Mouse (Mus musculus): ENCODE measurements at regions not wholly inside any gene's neighbourhood (a gene's known extent, or its start where the extent isn't known, plus 50 kb on each side); places are given as distances from the start of the nearest gene placed in this dataset.

DNA sequence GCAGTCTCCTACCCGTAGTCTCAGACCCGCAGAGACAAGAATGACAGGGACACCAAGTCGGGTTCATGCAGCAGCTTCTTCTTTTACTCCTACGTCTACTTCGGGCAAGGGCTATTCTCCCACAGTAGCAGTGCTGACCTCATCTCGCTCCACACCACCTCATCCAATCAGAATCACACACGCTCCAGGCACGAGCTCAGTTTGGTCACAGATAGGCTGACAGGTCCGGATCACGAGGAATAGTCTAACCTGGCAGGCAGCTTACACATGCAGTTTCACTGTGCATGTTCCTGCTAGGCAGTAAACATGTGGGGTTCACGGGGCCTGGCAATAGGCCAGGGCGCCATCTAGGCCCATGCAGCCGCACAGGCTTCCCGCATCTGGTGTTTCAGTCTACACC lies 260.7 kb upstream of the Hs3st1 start:
- Histone ChIP-seq H3K4me1 (ENCODE audit: control insufficient read depth, insufficient read depth, low read length) (no peaks in the 10 kb centered on the region), H3K4me2 (ENCODE audit: low read depth, low read length) (no peak overlapping the region), H3K36me3 (ENCODE audit: control insufficient read depth, insufficient read depth, low read length) (no peaks in the 10 kb centered on the region), H3K9ac (replicated peaks; ENCODE audit: low read depth, low read length) (no peak overlapping the region), H3K27me3 (ENCODE audit: control insufficient read depth, insufficient read depth, low read length) (no peaks in the 10 kb centered on the region), H3K4me3 (ENCODE audit: low read depth, low read length) (no peak overlapping the region), H3K27ac (ENCODE audit: low read depth, low read length) (no peak overlapping the region), H3K9me3 (ENCODE audit: control insufficient read depth, low read length) (no peaks in the 10 kb centered on the region)
- no peak for ATAC-seq (ENCODE audit: low read depth)
- 88% methylated on average over 14 of the region's 14 CpGs for WGBS

DNA sequence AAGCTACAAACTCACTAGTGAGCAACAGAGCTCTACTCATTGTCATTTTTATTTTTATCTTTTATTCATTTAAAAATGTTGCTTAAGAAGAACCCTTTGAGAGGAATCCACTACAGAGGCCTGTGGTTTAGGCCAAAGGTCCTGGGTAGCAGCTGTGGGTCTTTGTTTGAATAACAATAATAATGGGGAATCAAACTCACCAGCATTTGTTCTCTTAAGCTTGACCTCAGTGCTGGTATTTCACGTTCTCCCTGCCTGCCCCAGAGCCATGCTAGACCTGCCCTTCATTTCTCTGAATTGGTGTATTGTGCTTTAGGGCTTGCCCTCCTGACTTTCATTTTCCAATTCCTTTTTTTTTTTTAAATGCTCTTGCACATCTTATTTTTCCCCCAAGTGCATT lies 232.8 kb upstream of the Hs3st1 start:
- no peak overlapping the region for H3K9ac ChIP-seq (replicated peaks; ENCODE audit: low read depth, low read length)
- no peak for ATAC-seq (ENCODE audit: low read depth)
- no peaks in the 10 kb centered on the region for H3K36me3 ChIP-seq (ENCODE audit: control insufficient read depth, insufficient read depth, low read length)
- no peak overlapping the region for H3K4me3 ChIP-seq (ENCODE audit: low read depth, low read length)
- H3K27me3 ChIP-seq (ENCODE audit: control insufficient read depth, insufficient read depth, low read length): no peaks in the 10 kb centered on the region
- H3K4me1 ChIP-seq (ENCODE audit: control insufficient read depth, insufficient read depth, low read length): no peaks in the 10 kb centered on the region
- no peak overlapping the region for H3K4me2 ChIP-seq (ENCODE audit: low read depth, low read length)
- H3K27ac ChIP-seq (ENCODE audit: low read depth, low read length): no peak overlapping the region
- no peaks in the 10 kb centered on the region for H3K9me3 ChIP-seq (ENCODE audit: control insufficient read depth, low read length)
- WGBS: 5% methylated on average over 1 of the region's 1 CpGs

DNA sequence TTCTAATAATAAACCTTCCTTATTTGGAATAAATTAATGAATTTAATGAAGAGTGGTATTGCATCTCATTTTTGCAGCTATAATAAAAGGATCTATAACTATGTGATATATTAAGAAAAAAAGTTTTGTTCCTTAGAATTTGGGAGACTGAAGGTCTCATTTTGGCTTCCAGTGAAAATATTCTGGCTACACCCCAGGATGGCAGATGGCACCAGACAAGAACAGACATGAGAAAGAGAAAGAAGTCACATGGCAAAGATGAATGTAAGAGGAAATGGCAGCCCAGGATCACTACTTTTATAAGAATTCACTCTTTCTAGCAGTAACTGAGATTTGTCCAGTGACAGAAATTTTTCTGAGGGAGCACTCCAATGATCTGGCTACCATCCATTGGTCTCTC lies 209.1 kb upstream of the Hs3st1 start:
- Histone ChIP-seq H3K4me1 (ENCODE audit: control insufficient read depth, insufficient read depth, low read length) (no peaks in the 10 kb centered on the region), H3K27ac (ENCODE audit: low read depth, low read length) (no peak overlapping the region), H3K9ac (replicated peaks; ENCODE audit: low read depth, low read length) (no peak overlapping the region), H3K36me3 (ENCODE audit: control insufficient read depth, insufficient read depth, low read length) (no peaks in the 10 kb centered on the region), H3K27me3 (ENCODE audit: control insufficient read depth, insufficient read depth, low read length) (no peaks in the 10 kb centered on the region), H3K4me2 (ENCODE audit: low read depth, low read length) (no peak overlapping the region), H3K9me3 (ENCODE audit: control insufficient read depth, low read length) (no peaks in the 10 kb centered on the region), H3K4me3 (ENCODE audit: low read depth, low read length) (no peak overlapping the region)
- no peak for ATAC-seq (ENCODE audit: low read depth)

DNA sequence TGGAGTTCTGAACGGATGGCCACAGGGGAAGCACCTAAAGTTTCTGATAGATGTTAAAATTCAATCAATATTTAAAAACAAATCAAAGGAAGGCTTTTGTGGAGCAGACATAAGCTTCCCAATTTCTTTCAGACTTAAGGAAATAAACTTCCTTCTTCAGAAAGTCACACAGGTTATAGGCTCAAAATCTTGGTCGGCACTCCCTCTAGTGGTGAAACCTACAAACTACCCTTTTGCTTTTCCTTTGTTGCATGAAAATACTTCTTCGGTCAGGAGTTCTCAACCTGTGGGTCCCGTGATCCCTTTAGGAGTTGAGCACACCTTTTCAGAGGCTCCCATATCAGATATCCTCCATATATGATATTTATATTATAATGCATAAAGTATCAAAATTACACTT lies 205.7 kb upstream of the Hs3st1 start:
- Histone ChIP-seq H3K36me3 (ENCODE audit: control insufficient read depth, insufficient read depth, low read length) (no peaks in the 10 kb centered on the region), H3K27me3 (ENCODE audit: control insufficient read depth, insufficient read depth, low read length) (no peaks in the 10 kb centered on the region), H3K9me3 (ENCODE audit: control insufficient read depth, low read length) (no peaks in the 10 kb centered on the region), H3K4me1 (ENCODE audit: control insufficient read depth, insufficient read depth, low read length) (no peaks in the 10 kb centered on the region), H3K9ac (replicated peaks; ENCODE audit: low read depth, low read length) (no peak overlapping the region), H3K4me3 (ENCODE audit: low read depth, low read length) (no peak overlapping the region), H3K27ac (ENCODE audit: low read depth, low read length) (no peak overlapping the region), H3K4me2 (ENCODE audit: low read depth, low read length) (no peak overlapping the region)
- 38% methylated on average over 4 of the region's 4 CpGs for WGBS
- ATAC-seq (ENCODE audit: low read depth): no peak

DNA sequence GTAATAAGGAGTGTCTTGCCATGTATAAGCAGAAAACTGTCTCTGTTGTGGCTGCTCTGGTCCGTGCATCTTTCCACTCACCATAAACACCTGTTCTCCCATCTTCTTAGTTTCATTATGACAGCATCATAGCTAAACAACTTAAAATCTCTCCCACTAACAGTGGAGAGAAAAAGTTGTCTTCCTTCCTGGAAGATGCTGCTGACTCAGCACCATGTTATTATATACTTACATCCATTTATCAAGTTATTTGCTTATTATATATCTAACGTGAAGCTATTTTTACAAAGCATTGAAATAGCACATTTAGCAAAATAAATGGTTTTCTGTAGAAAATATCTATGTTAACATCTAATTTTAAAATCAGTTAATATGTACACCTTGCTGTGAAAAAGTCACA lies 180.3 kb upstream of the Hs3st1 start:
- Histone ChIP-seq H3K9ac (replicated peaks; ENCODE audit: low read depth, low read length) (no peak overlapping the region), H3K9me3 (ENCODE audit: control insufficient read depth, low read length) (no peaks in the 10 kb centered on the region), H3K27me3 (ENCODE audit: control insufficient read depth, insufficient read depth, low read length) (no peaks in the 10 kb centered on the region), H3K4me3 (ENCODE audit: low read depth, low read length) (no peak overlapping the region), H3K27ac (ENCODE audit: low read depth, low read length) (no peak overlapping the region), H3K4me1 (ENCODE audit: control insufficient read depth, insufficient read depth, low read length) (no peaks in the 10 kb centered on the region), H3K36me3 (ENCODE audit: control insufficient read depth, insufficient read depth, low read length) (no peaks in the 10 kb centered on the region), H3K4me2 (ENCODE audit: low read depth, low read length) (no peak overlapping the region)
- ATAC-seq (ENCODE audit: low read depth): no peak
- 89% methylated on average over 2 of the region's 2 CpGs for WGBS

DNA sequence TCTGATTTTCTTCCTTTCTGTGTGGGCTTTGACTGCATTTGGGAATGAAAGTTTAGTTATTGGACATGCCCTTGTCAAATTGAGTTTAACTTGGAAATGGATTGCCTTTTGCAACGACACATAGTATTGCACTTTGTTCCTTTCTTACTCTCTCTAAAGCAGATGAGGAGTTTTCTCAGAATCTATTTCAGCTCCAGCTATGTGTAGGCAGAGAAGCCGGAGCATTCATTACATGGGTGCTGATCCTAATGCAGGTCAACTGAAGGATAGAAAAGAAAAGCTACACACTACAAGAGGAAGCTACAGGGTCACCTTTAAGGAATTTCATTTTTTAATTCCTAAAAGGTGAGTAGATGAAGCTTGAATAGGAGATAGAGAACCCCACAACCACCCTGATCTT lies 176.6 kb upstream of the Hs3st1 start:
- H3K27ac ChIP-seq (ENCODE audit: low read depth, low read length): no peak overlapping the region
- no peaks in the 10 kb centered on the region for H3K9me3 ChIP-seq (ENCODE audit: control insufficient read depth, low read length)
- no peak overlapping the region for H3K4me2 ChIP-seq (ENCODE audit: low read depth, low read length)
- 84% methylated on average over 2 of the region's 2 CpGs for WGBS
- H3K4me3 ChIP-seq (ENCODE audit: low read depth, low read length): no peak overlapping the region
- no peaks in the 10 kb centered on the region for H3K27me3 ChIP-seq (ENCODE audit: control insufficient read depth, insufficient read depth, low read length)
- no peak for ATAC-seq (ENCODE audit: low read depth)
- no peaks in the 10 kb centered on the region for H3K36me3 ChIP-seq (ENCODE audit: control insufficient read depth, insufficient read depth, low read length)
- H3K9ac ChIP-seq (replicated peaks; ENCODE audit: low read depth, low read length): no peak overlapping the region
- no peaks in the 10 kb centered on the region for H3K4me1 ChIP-seq (ENCODE audit: control insufficient read depth, insufficient read depth, low read length)

DNA sequence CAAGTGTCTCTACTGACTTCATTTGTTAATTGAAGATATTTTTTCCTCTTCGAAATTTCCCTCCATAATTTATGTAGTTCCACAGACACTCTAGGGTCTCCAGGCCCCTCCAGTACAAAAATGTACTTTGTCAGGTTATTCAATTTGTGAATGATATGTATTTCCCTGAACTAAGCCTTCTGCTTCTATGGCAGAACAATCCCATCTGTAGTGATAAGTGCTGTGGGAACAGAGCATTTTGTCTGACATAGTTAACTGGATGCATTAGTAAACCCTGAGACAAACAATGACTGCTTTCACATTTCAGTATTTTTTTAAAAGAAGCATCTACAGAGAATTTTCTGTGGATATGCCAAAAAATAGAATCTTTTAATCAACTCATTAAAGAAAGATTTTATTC lies 154.1 kb upstream of the Hs3st1 start:
- Histone ChIP-seq H3K4me2 (ENCODE audit: low read depth, low read length) (no peak overlapping the region), H3K9ac (replicated peaks; ENCODE audit: low read depth, low read length) (no peak overlapping the region), H3K4me3 (ENCODE audit: low read depth, low read length) (no peak overlapping the region), H3K4me1 (ENCODE audit: control insufficient read depth, insufficient read depth, low read length) (no peaks in the 10 kb centered on the region), H3K9me3 (ENCODE audit: control insufficient read depth, low read length) (no peaks in the 10 kb centered on the region), H3K27ac (ENCODE audit: low read depth, low read length) (no peak overlapping the region), H3K36me3 (ENCODE audit: control insufficient read depth, insufficient read depth, low read length) (no peaks in the 10 kb centered on the region), H3K27me3 (ENCODE audit: control insufficient read depth, insufficient read depth, low read length) (no peaks in the 10 kb centered on the region)
- no peak for ATAC-seq (ENCODE audit: low read depth)
- WGBS: 77% methylated on average over 1 of the region's 1 CpGs

DNA sequence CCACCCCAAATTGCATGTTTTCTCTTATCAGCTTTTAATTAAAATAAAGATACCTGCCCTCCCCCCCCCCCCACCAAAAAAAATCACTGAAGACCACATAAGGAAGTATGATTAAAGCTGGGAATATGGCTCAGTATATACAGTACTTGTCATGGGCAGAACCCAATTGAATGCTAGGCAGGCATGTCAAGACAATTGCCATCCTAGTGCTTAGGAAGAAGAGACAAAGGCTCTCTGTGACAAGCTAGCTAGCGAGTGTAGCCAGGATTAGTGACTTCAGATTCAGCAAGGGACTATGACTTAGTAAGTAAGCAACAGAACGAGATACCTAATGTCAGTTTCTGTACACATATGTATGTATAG lies 116.4 kb upstream of the Hs3st1 start:
- H3K4me3 ChIP-seq (ENCODE audit: low read depth, low read length): no peak overlapping the region
- H3K27ac ChIP-seq (ENCODE audit: low read depth, low read length): no peak overlapping the region
- no peaks in the 10 kb centered on the region for H3K4me1 ChIP-seq (ENCODE audit: control insufficient read depth, insufficient read depth, low read length)
- H3K4me2 ChIP-seq (ENCODE audit: low read depth, low read length): no peak overlapping the region
- ATAC-seq (ENCODE audit: low read depth): no peak
- H3K27me3 ChIP-seq (ENCODE audit: control insufficient read depth, insufficient read depth, low read length): no peaks in the 10 kb centered on the region
- WGBS: 74% methylated on average over 2 of the region's 2 CpGs
- H3K9me3 ChIP-seq (ENCODE audit: control insufficient read depth, low read length): no peaks in the 10 kb centered on the region
- H3K9ac ChIP-seq (replicated peaks; ENCODE audit: low read depth, low read length): no peak overlapping the region
- no peaks in the 10 kb centered on the region for H3K36me3 ChIP-seq (ENCODE audit: control insufficient read depth, insufficient read depth, low read length)

DNA sequence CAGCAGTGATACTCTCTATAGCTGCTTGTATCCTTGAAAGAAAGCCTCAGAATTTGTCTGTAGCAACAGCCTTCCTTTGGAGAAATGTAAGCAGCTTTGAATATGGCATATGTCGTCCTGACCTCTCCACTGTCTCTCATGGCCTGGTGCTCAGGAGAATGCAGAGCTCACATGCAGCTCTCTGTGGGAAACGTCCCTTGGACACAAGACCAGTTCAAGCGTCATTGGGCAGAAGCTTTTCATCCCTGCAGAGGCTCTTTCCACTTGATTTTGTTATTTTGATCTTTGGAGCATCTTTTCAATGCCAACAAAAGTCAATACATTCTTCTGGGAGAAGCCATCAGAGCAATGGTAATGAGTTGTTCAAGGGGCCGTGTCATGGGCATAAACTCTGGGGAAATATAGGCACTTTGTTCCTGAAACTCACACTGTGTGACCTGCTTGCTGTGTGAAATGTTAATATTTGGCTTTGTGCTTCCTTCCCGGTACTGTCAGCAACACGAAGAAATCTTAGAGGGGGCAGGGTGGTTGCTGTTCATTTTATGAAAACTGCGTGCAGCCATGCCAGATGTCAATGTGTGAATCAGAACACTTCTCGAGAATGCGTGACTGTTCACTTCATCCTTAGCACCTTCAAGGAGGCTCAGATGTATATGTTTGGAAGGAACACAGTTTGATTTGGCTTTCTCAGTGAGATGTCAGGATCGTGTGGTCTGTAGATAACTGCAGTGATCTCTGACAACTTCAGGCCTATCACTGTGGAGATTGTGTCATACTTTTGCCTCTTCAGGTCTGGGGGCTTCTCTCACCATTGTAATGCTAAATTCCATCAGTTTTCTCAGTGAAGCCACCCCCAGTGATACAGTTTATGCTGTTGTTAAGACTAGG lies 115.8 kb upstream of the Hs3st1 start:
- Histone ChIP-seq H3K4me3 (ENCODE audit: low read depth, low read length) (no peak overlapping the region), H3K4me2 (ENCODE audit: low read depth, low read length) (no peak overlapping the region), H3K9me3 (ENCODE audit: control insufficient read depth, low read length) (no peaks in the 10 kb centered on the region), H3K9ac (replicated peaks; ENCODE audit: low read depth, low read length) (no peak overlapping the region), H3K27ac (ENCODE audit: low read depth, low read length) (no peak overlapping the region), H3K4me1 (ENCODE audit: control insufficient read depth, insufficient read depth, low read length) (no peaks in the 10 kb centered on the region), H3K27me3 (ENCODE audit: control insufficient read depth, insufficient read depth, low read length) (no peaks in the 10 kb centered on the region), H3K36me3 (ENCODE audit: control insufficient read depth, insufficient read depth, low read length) (no peaks in the 10 kb centered on the region)
- no peak for ATAC-seq (ENCODE audit: low read depth)
- WGBS: 40% methylated on average over 10 of the region's 10 CpGs
